Comparison of ENCODE assay signal across 11 mouse cellular contexts in the genomic region with DNA sequence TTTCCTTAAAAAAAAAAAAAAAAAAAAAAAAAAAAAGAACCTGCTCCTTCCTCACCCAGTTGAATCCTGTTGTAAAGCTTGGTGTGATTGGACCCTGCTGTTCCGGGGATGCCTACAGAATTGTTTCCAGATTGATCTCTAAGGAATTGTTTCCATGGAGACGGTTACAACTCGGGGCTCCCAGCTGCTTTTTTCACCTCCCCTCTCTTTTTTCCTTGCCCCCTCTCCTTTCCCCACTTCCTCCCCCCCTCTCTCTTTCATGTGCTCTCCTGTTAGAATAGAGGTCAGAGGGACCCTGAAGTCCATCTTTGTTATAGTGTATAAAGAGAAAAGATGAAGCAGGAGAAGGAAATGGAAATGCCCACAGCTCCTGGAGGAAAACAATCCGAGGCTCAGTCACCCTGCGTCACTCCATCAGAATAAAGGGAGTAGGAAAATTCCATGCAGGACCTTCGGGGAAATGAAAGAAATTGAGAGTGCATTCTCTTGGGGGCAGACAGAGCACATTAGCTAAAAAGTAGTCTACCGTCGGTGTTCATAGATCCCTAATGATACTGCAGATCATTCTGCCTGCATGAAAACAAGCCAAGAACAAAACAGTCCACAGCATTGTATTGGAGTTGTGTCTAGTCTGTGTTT. TPM values are rescaled to one million over a fixed set of nuclear protein-coding genes. Genes with fewer than 3 reads are reported as not detected.
DNase-seq lines count a peak whose midpoint lies in the region; ATAC-seq and TF ChIP-seq lines count a peak whose summit lies in the region.
"Had no signal": no experiment of that assay in that cellular context is flagged by ENCODE, and none has a peak within 500 bp of the region (broad histone marks: within the 10 kb centered on the region; RNA-seq: fewer than 3 reads in every experiment).

No protein-coding gene starts in this region.

- TF ChIP-seq CTCF in lung, embryonic 14.5 days (IDR thresholded peaks at IDR 0.05; ENCODE audit: low read depth), result no peak

- H3K4me1 ChIP-seq in lung, embryonic 14.5 days (ENCODE audit: insufficient read depth), result peaks cover 12% of the 10 kb centered on the region
- H3K4me1 ChIP-seq in forebrain, embryonic 15.5 days, result peaks cover 36% of the 10 kb centered on the region

- no peak overlapping the region for H3K9ac ChIP-seq in lung, embryonic 14.5 days
- peak overlapping the region; percentile 17; the same call in 1 of the 2 replicates for H3K9ac ChIP-seq in forebrain, embryonic 15.5 days (replicated peaks)
- H3K9ac ChIP-seq: heart, embryonic 15.5 days had no signal

- no peak for DNase-seq in lung, embryonic 14.5 days
- DNase-seq in lung, postnatal 4 days, result no peak
- peak; percentile 86 for DNase-seq in mesoderm, embryonic 11.5 days (ENCODE audit: low read depth, low spot score)
- no peak for DNase-seq in gastrocnemius, postnatal 10 days
- DNase-seq in gastrocnemius, adult 18-20 months (ENCODE audit: low spot score), result no peak
- DNase-seq in frontal cortex, postnatal 14 days (ENCODE audit: low spot score in 2 of 2), result no peak
- DNase-seq: adrenal gland, postnatal 10 days had no signal

- 55% methylated on average over 8 of the region's 8 CpGs for WGBS in lung, embryonic 14.5 days
- WGBS in forebrain, embryonic 15.5 days, result 3% methylated on average over 8 of the region's 8 CpGs

- no peaks in the 10 kb centered on the region for H3K27me3 ChIP-seq in lung, embryonic 14.5 days (ENCODE audit: insufficient read depth, low read length)
- H3K27me3 ChIP-seq in forebrain, embryonic 15.5 days, result no peaks in the 10 kb centered on the region
- H3K27me3 ChIP-seq: CH12.LX; heart, embryonic 15.5 days had no signal

- H3K4me2 ChIP-seq in lung, embryonic 14.5 days, result no peak overlapping the region
- peak overlapping the region; percentile 59 for H3K4me2 ChIP-seq in forebrain, embryonic 15.5 days (replicated peaks)
- H3K4me2 ChIP-seq: heart, embryonic 15.5 days had no signal

- H3K9me3 ChIP-seq in lung, embryonic 14.5 days (ENCODE audit: low read depth, low read length), result no peaks in the 10 kb centered on the region
- H3K9me3 ChIP-seq in forebrain, embryonic 15.5 days, result no peaks in the 10 kb centered on the region
- H3K9me3 ChIP-seq: heart, embryonic 15.5 days had no signal

- H3K27ac ChIP-seq in lung, embryonic 14.5 days (ENCODE audit: low read depth), result peak overlapping the region; percentile 36; the same call in 1 of the 2 replicates
- peak overlapping the region; percentile 100 for H3K27ac ChIP-seq in forebrain, embryonic 15.5 days (replicated peaks)

- ATAC-seq in lung, embryonic 14.5 days (ENCODE audit: insufficient read depth), result no peak
- ATAC-seq in forebrain, embryonic 15.5 days (replicated peaks), result no peak
- no peak for ATAC-seq in erythroid progenitor cell, adult 5-6 weeks (replicated peaks; ENCODE audit: low FRiP score, poor library complexity, severe bottlenecking)

- no peaks in the 10 kb centered on the region; the same call in 1 of the 2 replicates for H3K36me3 ChIP-seq in lung, embryonic 14.5 days (ENCODE audit: insufficient read depth)
- no peaks in the 10 kb centered on the region for H3K36me3 ChIP-seq in forebrain, embryonic 15.5 days
- H3K36me3 ChIP-seq: heart, embryonic 15.5 days had no signal

- no peak overlapping the region for H3K4me3 ChIP-seq in lung, embryonic 14.5 days (ENCODE audit: low read depth, low read length)
- H3K4me3 ChIP-seq in forebrain, embryonic 15.5 days, result peak overlapping the region; percentile 85; the same call in 1 of the 2 replicates
- H3K4me3 ChIP-seq: heart, embryonic 15.5 days had no signal

RNA-seq across cellular contexts. Expression of a gene that starts 2.2 kb away (rescaled TPM):
- 1.1 and 1.5 TPM in 2 replicates for polyA plus RNA-seq in lung, embryonic 14.5 days (2014; fragmentation: Nextera tagmentation; extraction: Ambion mirVana)
- polyA plus RNA-seq in forebrain, embryonic 15.5 days (2015; fragmentation: Nextera tagmentation; extraction: Ambion mirVana), result 1.1 and 1.8 TPM in 2 replicates
- total RNA-seq in erythroid progenitor cell, adult 5-6 weeks (2015; ENCODE audit: low replicate concordance), result not detected in 2 replicates
- total RNA-seq in erythroid progenitor cell, adult 5-6 weeks (2017; ENCODE audit: low replicate concordance), result not detected in 2 replicates
- 1 to 10 TPM; 1.2 to 1.6 TPM for total RNA-seq in gastrocnemius, postnatal 10 days (2021)
- total RNA-seq in gastrocnemius, adult 18-20 months (2021), result 1 to 10 TPM; 3.4 to 3.7 TPM

RNA-seq across cellular contexts. Expression of a gene that starts 2.3 kb away (rescaled TPM):
- 71.9 and 77.9 TPM in 2 replicates for polyA plus RNA-seq in lung, embryonic 14.5 days (2014; fragmentation: Nextera tagmentation; extraction: Ambion mirVana)
- polyA plus RNA-seq in forebrain, embryonic 15.5 days (2015; fragmentation: Nextera tagmentation; extraction: Ambion mirVana), result 191 and 209 TPM in 2 replicates
- 28.9 and 56.2 TPM in 2 replicates for total RNA-seq in erythroid progenitor cell, adult 5-6 weeks (2015; ENCODE audit: low replicate concordance)
- total RNA-seq in erythroid progenitor cell, adult 5-6 weeks (2017; ENCODE audit: low replicate concordance), result 37.2 and 46.0 TPM in 2 replicates
- 10 to 100 TPM; 15.9 to 24.0 TPM for total RNA-seq in gastrocnemius, postnatal 10 days (2021)
- total RNA-seq in gastrocnemius, adult 18-20 months (2021), result 10 to 100 TPM; 14.6 to 24.2 TPM

RNA-seq across cellular contexts. Expression of a gene that starts 33.7 kb away (rescaled TPM):
- 1.4 and 1.6 TPM in 2 replicates for polyA plus RNA-seq in lung, embryonic 14.5 days (2014; fragmentation: Nextera tagmentation; extraction: Ambion mirVana)
- polyA plus RNA-seq in forebrain, embryonic 15.5 days (2015; fragmentation: Nextera tagmentation; extraction: Ambion mirVana), result 0.87 and 1.6 TPM in 2 replicates
- not detected in 2 replicates for total RNA-seq in erythroid progenitor cell, adult 5-6 weeks (2015; ENCODE audit: low replicate concordance)
- total RNA-seq in erythroid progenitor cell, adult 5-6 weeks (2017; ENCODE audit: low replicate concordance), result 0.13 TPM in 1 of 2 replicates, not detected in the other
- total RNA-seq in gastrocnemius, postnatal 10 days (2021), result under 1 TPM; 0.56 to 0.75 TPM
- 1 to 10 TPM in 1 of 2 experiments, under 1 TPM in 1; 0.73 to 1.1 TPM for total RNA-seq in gastrocnemius, adult 18-20 months (2021)

RNA-seq across cellular contexts. Expression of a gene that starts 46.3 kb away (rescaled TPM):
- 16.9 and 18.8 TPM in 2 replicates for polyA plus RNA-seq in lung, embryonic 14.5 days (2014; fragmentation: Nextera tagmentation; extraction: Ambion mirVana)
- 58.3 and 63.6 TPM in 2 replicates for polyA plus RNA-seq in forebrain, embryonic 15.5 days (2015; fragmentation: Nextera tagmentation; extraction: Ambion mirVana)
- total RNA-seq in erythroid progenitor cell, adult 5-6 weeks (2015; ENCODE audit: low replicate concordance), result 1.4 and 3.8 TPM in 2 replicates
- total RNA-seq in erythroid progenitor cell, adult 5-6 weeks (2017; ENCODE audit: low replicate concordance), result 1.7 and 2.2 TPM in 2 replicates
- total RNA-seq in gastrocnemius, postnatal 10 days (2021), result 10 to 100 TPM; 12.2 to 12.3 TPM
- total RNA-seq in gastrocnemius, adult 18-20 months (2021), result 1 to 10 TPM; 4.1 to 4.9 TPM
